Mouse (Mus musculus) lung, adult 2 months (tissue): ENCODE data around the gene Nav1.

Experiments used
- CTCF ChIP-seq: fragments of 200-500 bp; IDR thresholded peaks from 2 replicates; pipeline ENCODE4 v1.5.1; 2011; ENCODE audit warnings: mild to moderate bottlenecking, low read length, control low read depth; ENCODE audit not compliant: insufficient read depth
- POLR2A ChIP-seq: fragments of 200-500 bp; IDR thresholded peaks from 2 replicates; pipeline ENCODE4 v1.6.1; 2011; ENCODE audit warnings: low read depth, mild to moderate bottlenecking, control low read depth, low read length, borderline replicate concordance; ENCODE audit errors: extremely low read depth

DNA sequence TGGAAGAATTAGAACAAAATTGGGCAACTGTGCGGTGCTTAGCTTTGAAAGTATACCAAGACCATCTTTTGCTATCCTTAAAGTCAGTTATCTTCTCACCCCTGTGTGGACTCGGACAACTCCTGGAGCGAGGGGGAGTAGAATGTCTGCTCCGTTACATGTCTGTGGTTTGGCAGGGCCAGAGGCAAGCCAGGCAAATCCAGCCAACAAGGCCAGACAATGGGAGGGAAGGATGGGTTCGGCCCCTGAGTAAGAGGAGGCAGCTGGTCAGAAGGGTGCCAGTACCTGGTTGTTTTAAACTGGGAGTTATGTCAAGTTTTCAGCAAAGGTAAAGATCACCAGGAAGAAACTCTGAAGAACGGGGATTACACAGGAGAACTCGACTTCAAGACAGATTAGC, 121.9 kb downstream of the Nav1 start:
- TF ChIP-seq CTCF (no peak), POLR2A (no peak)
